Mouse (Mus musculus): Measurements from ENCODE around the gene Gm5788. TPM values are rescaled to one million over a fixed set of nuclear protein-coding genes. Genes with fewer than 3 reads are reported as not detected.
"Not testable (repeated sequence)": the region's sequence is repeated elsewhere in the genome, so short reads cannot be mapped to it uniquely, and the experiment has no call there.

Gene Gm5788
- total and polyA plus RNA-seq, 2 experiments from 2014 or later, result not detected

DNA sequence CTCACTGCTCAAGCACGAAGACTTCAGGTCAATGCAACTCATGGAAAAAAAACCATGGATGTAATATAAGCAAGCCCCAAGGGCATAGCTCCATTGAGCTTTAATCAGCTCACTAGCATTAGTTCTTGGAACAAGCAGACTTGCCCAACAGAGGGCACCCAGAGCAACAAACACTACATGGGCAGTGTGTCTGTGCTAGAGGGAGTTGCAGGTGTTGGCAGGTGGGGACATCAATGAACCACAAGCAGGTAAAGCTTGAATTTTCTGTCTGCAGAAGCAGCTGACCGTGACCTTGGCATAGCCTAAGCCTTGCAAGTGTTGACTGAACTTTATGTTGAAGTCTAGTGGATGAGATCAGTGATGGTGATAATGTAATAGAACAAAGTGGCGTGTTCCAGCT, 19.8 kb upstream of the Gm5788 start:
- H3K4me2 ChIP-seq (ENCODE audit: low read depth), result no peak overlapping the region
- no peaks in the 10 kb centered on the region; the same call in 1 of the 2 replicates for H3K27me3 ChIP-seq (ENCODE audit: insufficient read depth, low read length)
- H3K9me3 ChIP-seq (ENCODE audit: low read length), result no peaks in the 10 kb centered on the region
- DNase-seq, result no peak
- H3K27ac ChIP-seq (ENCODE audit: low read depth, low read length), result no peak overlapping the region
- no peak for TF ChIP-seq CTCF (IDR thresholded peaks at IDR 0.05; ENCODE audit: low read depth)
- no peak overlapping the region for H3K9ac ChIP-seq
- no peak overlapping the region for H3K4me3 ChIP-seq (ENCODE audit: low read depth, low read length)
- H3K36me3 ChIP-seq (ENCODE audit: insufficient read depth), result no peaks in the 10 kb centered on the region
- no peak for ATAC-seq
- no peaks in the 10 kb centered on the region for H3K4me1 ChIP-seq (ENCODE audit: insufficient read depth)
- WGBS, result 81% methylated on average over 3 of the region's 3 CpGs

DNA sequence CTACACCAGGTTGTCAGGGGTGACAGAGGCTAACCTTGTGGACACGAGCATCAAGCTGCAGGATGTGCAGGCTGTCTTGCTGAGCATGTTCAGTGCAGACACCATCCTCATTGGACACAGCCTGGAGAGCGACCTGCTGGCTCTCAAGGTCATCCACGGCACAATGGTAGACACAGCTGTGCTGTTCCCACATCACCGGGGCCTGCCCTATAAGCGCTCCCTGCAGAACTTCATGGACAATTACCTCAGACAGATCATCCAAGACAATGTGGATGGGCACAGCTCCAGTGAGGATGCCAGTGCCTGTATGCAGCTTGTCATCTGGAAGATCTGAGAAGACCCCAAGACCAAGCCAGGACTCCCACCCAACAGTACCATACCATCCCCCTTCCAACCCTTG, 12.0 kb upstream of the Gm5788 start:
- not testable (repeated sequence) for H3K9ac ChIP-seq; ATAC-seq; H3K9me3 ChIP-seq (ENCODE audit: low read length); H3K4me2 ChIP-seq (ENCODE audit: low read depth); H3K36me3 ChIP-seq (ENCODE audit: insufficient read depth); H3K27me3 ChIP-seq (ENCODE audit: insufficient read depth, low read length); DNase-seq; H3K27ac ChIP-seq (ENCODE audit: low read depth, low read length); H3K4me3 ChIP-seq (ENCODE audit: low read depth, low read length); H3K4me1 ChIP-seq (ENCODE audit: insufficient read depth)
- 90% methylated on average over 5 of the region's 5 CpGs for WGBS

DNA sequence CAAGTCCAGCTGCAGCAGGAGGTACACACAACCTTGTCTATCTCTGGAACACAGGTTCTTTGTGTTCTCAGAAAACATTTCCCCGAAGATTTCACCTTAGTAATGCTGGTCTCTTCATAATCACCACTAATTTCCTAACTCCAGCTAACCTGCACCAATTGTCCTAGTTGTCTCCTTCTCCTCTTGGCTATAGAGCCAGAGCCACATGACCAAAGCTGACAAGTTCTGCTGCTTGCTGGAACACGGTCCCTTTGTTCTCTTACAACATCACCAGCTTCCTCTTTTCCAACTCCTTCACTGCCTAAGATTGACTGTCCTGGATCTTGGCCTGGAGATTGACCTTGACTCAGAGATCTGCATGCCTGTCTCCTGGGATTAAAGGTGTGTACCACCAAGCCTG, 5.8 kb upstream of the Gm5788 start:
- WGBS, result 73% methylated on average over 2 of the region's 2 CpGs
- ATAC-seq, result not testable (repeated sequence)

DNA sequence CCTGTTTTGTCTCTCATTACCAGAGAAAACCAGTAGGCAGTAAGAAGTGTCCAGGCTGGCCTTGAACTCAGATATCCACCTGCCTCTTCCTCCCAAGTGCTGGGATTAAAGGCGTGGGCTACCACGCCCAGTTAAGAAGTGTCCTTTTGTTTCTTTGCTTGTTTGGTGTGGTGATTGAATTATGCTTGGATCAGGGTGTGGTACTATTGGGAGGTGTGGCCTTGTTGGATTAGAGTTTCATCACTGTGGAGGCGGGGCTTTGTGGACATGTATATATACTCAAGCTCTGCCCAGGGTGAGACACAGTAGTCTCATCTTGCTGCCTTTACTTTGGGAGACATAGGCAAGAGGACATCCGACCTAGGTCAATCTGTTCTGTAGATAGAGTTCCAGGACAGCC, 19.5 kb downstream of the Gm5788 start, which contains the start of gene Gm8300:
Gene Gm8300, plus strand, starts transcription at position 301 of the 400 bp plus-strand sequence.
- not testable (repeated sequence) for ATAC-seq; H3K27ac ChIP-seq (ENCODE audit: low read depth, low read length); H3K4me3 ChIP-seq (ENCODE audit: low read depth, low read length); DNase-seq; H3K4me2 ChIP-seq (ENCODE audit: low read depth); H3K9ac ChIP-seq; H3K9me3 ChIP-seq (ENCODE audit: low read length); H3K27me3 ChIP-seq (ENCODE audit: insufficient read depth, low read length); H3K4me1 ChIP-seq (ENCODE audit: insufficient read depth); H3K36me3 ChIP-seq (ENCODE audit: insufficient read depth)
- WGBS, result 85% methylated on average over 4 of the region's 4 CpGs

More for the DNA sequence above, 5.8 kb upstream of the Gm5788 start:
- H3K9me3 ChIP-seq (ENCODE audit: low read length); H3K36me3 ChIP-seq (ENCODE audit: insufficient read depth); H3K9ac ChIP-seq; H3K4me1 ChIP-seq (ENCODE audit: insufficient read depth); H3K4me3 ChIP-seq (ENCODE audit: low read depth, low read length); DNase-seq; H3K27ac ChIP-seq (ENCODE audit: low read depth, low read length); H3K4me2 ChIP-seq (ENCODE audit: low read depth); H3K27me3 ChIP-seq (ENCODE audit: insufficient read depth, low read length): not testable (repeated sequence)

DNA sequence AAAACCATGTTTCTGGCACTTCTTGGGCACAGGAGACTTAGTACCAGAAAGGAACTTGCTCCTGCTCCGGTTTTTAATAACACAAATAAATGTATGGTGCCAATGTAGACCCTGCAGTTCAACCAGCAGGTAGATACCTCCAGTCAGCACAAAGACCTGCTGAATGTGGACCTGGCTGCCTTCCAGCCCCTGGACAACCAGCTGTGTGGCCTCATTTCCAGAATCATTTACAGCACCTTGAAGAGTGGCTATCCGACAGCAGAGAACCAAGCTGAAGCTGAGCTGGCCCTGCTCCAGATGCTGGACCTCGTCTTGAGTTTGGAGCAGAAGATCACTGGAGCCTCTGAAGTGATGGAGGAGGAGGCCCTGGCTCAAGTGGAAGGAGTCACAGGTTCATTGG, 25.1 kb downstream of the Gm5788 start:
- not testable (repeated sequence) for H3K4me1 ChIP-seq (ENCODE audit: insufficient read depth); H3K4me2 ChIP-seq (ENCODE audit: low read depth); H3K36me3 ChIP-seq (ENCODE audit: insufficient read depth); H3K27ac ChIP-seq (ENCODE audit: low read depth, low read length); H3K9ac ChIP-seq; H3K9me3 ChIP-seq (ENCODE audit: low read length); H3K4me3 ChIP-seq (ENCODE audit: low read depth, low read length); ATAC-seq; H3K27me3 ChIP-seq (ENCODE audit: insufficient read depth, low read length); DNase-seq
- 58% methylated on average over 3 of the region's 3 CpGs for WGBS

DNA sequence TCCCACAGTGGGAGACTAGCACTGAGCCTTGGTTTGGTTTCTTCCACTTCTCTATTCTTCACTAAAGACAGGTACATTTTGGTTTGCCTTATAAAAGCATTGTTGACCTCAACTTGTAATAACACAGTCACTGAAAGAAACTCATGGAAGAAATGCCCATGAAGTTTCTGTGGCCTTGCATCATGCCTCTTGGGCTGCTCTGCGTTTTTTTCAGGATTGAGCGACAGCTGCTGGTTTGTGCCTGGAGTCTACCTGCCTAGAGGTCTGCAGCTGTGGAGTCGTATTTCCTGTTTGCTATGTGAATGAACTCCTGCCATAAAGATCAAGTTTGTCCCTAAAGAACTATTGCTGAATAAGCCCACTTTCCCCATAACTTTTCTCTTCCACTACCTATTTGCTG, 49.4 kb downstream of the Gm5788 start:
- Histone ChIP-seq H3K36me3 (ENCODE audit: insufficient read depth) (no peaks in the 10 kb centered on the region), H3K27me3 (ENCODE audit: insufficient read depth, low read length) (no peaks in the 10 kb centered on the region), H3K4me2 (ENCODE audit: low read depth) (no peak overlapping the region), H3K9ac (no peak overlapping the region), H3K27ac (ENCODE audit: low read depth, low read length) (no peak overlapping the region), H3K4me3 (ENCODE audit: low read depth, low read length) (no peak overlapping the region), H3K9me3 (ENCODE audit: low read length) (no peaks in the 10 kb centered on the region), H3K4me1 (ENCODE audit: insufficient read depth) (no peaks in the 10 kb centered on the region)
- ATAC-seq, result no peak
- no peak for TF ChIP-seq CTCF (IDR thresholded peaks at IDR 0.05; ENCODE audit: low read depth)
- DNase-seq, result no peak
- 86% methylated on average over 3 of the region's 3 CpGs for WGBS

Other genes starting within 250 kb of the Gm5788 start
- gene Vipas39, start 228.5 kb upstream of the Gm5788 start, total RNA-seq (2014; rRNA removed), result 77.6 and 79.4 TPM in 2 replicates
- gene Vipas39, start 228.5 kb upstream of the Gm5788 start, polyA plus RNA-seq (2015; fragmentation: Nextera tagmentation; extraction: Ambion mirVana), result 54.6 and 57.7 TPM in 2 replicates
- 137 and 184 TPM in 2 replicates for gene Ahsa1, start 228.2 kb upstream of the Gm5788 start, total RNA-seq (2014; rRNA removed)
- 171 and 187 TPM in 2 replicates for gene Ahsa1, start 228.2 kb upstream of the Gm5788 start, polyA plus RNA-seq (2015; fragmentation: Nextera tagmentation; extraction: Ambion mirVana)
- gene Ism2, start 195.0 kb upstream of the Gm5788 start, total RNA-seq (2014; rRNA removed), result 0.69 and 1.1 TPM in 2 replicates
- 0.88 and 1.8 TPM in 2 replicates for gene Ism2, start 195.0 kb upstream of the Gm5788 start, polyA plus RNA-seq (2015; fragmentation: Nextera tagmentation; extraction: Ambion mirVana)
- gene Sptlc2, start 106.4 kb upstream of the Gm5788 start, total RNA-seq (2014; rRNA removed), result 53.5 and 69.2 TPM in 2 replicates
- 73.1 and 84.9 TPM in 2 replicates for gene Sptlc2, start 106.4 kb upstream of the Gm5788 start, polyA plus RNA-seq (2015; fragmentation: Nextera tagmentation; extraction: Ambion mirVana)
- gene Slirp, start 50.8 kb upstream of the Gm5788 start, total RNA-seq (2014; rRNA removed), result 63.9 and 86.4 TPM in 2 replicates
- gene Slirp, start 50.8 kb upstream of the Gm5788 start, polyA plus RNA-seq (2015; fragmentation: Nextera tagmentation; extraction: Ambion mirVana), result 208 and 262 TPM in 2 replicates
- 40.1 and 40.4 TPM in 2 replicates for gene Alkbh1, start 50.7 kb upstream of the Gm5788 start, total RNA-seq (2014; rRNA removed)
- gene Alkbh1, start 50.7 kb upstream of the Gm5788 start, polyA plus RNA-seq (2015; fragmentation: Nextera tagmentation; extraction: Ambion mirVana), result 18.0 and 28.6 TPM in 2 replicates
- 72.2 and 79.6 TPM in 2 replicates for gene Snw1, start 22.4 kb upstream of the Gm5788 start, total RNA-seq (2014; rRNA removed)
- 95.6 and 109 TPM in 2 replicates for gene Snw1, start 22.4 kb upstream of the Gm5788 start, polyA plus RNA-seq (2015; fragmentation: Nextera tagmentation; extraction: Ambion mirVana)
- not detected in 2 replicates for gene Gm8300, start 19.6 kb downstream of the Gm5788 start, total RNA-seq (2014; rRNA removed)
- gene Gm8300, start 19.6 kb downstream of the Gm5788 start, polyA plus RNA-seq (2015; fragmentation: Nextera tagmentation; extraction: Ambion mirVana), result not detected in 2 replicates
- gene Oog1, start 108.0 kb downstream of the Gm5788 start, total RNA-seq (2014; rRNA removed), result not detected in 2 replicates
- gene Oog1, start 108.0 kb downstream of the Gm5788 start, polyA plus RNA-seq (2015; fragmentation: Nextera tagmentation; extraction: Ambion mirVana), result not detected in 2 replicates
- not detected in 2 replicates for gene Gm4027, start 124.1 kb downstream of the Gm5788 start, total RNA-seq (2014; rRNA removed)
- gene Gm4027, start 124.1 kb downstream of the Gm5788 start, polyA plus RNA-seq (2015; fragmentation: Nextera tagmentation; extraction: Ambion mirVana), result not detected in 2 replicates
- not detected in 2 replicates for gene Gm16381, start 149.9 kb downstream of the Gm5788 start, total RNA-seq (2014; rRNA removed)
- gene Gm16381, start 149.9 kb downstream of the Gm5788 start, polyA plus RNA-seq (2015; fragmentation: Nextera tagmentation; extraction: Ambion mirVana), result not detected in 2 replicates

Measured in forebrain, postnatal 0 days (tissue).